Mouse (Mus musculus): Measurements from ENCODE around the gene 1700013G24Rik. TPM values are rescaled to one million over a fixed set of nuclear protein-coding genes. Genes with fewer than 3 reads are reported as not detected.

1700013G24Rik gene
- total RNA-seq, 2 experiments from 2014 or later: not detected

DNA sequence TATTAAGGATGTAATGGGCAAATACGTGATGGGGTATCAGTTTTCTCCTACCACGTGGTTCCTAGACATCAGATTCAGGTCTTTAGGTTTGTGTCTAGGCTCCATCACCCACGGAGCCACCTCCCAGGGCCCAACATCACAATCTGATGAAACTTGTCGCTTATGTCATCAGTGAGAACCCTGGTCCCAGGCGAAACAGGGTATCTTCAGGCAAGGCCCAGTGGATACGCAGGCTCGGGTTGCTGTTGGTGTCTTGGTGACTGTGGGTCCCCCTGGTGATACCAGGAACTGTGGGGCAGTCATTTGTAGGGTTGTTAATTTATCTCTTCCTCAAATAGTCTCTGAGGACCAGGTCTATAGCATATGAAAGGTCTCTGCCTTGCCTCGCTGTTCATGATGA, 20.2 kb downstream of the 1700013G24Rik start:
- intact Hi-C loops (cut with DNase I): no loop called here
- no peak for DNase-seq

DNA sequence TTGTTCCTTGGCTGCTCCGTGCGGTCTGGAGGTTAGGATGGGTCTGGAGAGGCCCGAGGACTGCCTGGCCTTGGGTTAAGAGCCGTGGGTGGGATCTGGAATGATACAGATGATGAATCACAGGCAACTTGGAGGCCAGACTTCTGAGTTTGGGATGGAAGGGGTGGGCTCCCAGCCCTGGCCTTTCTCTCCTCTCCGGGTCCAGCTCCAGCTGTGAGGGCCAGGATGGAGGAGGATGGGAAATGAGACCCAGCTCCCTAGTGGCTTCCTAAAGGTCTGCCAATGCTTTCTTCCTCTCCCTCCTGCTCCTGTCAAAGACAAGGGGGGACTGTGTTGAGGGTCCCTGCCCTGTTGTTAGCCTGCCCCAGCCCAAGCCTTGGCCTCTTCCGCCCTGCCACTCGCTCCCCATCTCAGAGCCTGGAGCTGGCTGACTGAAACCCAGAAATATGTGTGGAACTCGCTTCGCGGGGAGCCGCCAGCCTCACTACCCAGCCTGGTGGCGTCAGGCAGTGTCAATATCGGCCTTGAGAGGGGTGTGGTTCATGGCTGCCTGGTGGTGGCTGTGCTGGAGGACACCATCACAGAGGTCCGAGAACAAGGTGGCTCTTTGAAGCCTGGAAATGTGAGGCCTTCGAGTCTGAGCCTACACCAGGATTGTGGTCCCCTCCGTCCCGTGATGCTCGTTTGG, 20.8 kb downstream of the 1700013G24Rik start:
- DNase-seq: peak; percentile 73
- Histone ChIP-seq H3K27ac (peak overlapping the region; percentile 96), H3K4me3 (peak overlapping the region; percentile 90)
- intact Hi-C loops (cut with DNase I): no loop called here
- no peak for TF ChIP-seq CTCF (IDR thresholded peaks at IDR 0.05)

More for the DNA sequence above, 20.2 kb downstream of the 1700013G24Rik start:
- Histone ChIP-seq H3K4me3 (peak overlapping the region; percentile 90), H3K27ac (peak overlapping the region; percentile 96)
- no peak for TF ChIP-seq CTCF (IDR thresholded peaks at IDR 0.05)

DNA sequence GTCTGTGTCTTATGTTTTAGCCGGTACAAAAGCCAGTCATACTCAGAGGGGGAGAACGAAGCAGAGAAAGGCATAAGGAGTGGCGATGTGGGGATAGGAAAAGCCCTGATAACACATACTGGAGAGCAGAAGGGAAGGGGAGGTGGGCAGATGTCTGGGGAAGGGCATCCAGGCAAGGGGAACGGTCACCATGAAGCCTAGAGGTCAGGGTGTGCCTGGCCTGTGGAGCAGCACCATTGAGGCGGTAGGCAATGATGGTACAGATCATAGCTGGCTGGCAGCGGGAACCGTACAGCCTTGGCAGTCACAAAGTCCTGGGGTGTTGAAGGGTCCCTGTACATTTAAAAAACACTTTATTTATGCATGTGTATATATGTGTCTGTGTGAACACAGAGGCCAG, 21.6 kb downstream of the 1700013G24Rik start:
- no peak for DNase-seq
- intact Hi-C loops (cut with DNase I): no loop called here
- no peak for TF ChIP-seq CTCF (IDR thresholded peaks at IDR 0.05)
- Histone ChIP-seq H3K27ac (peak overlapping the region; percentile 96), H3K4me3 (peak overlapping the region; percentile 90)

DNA sequence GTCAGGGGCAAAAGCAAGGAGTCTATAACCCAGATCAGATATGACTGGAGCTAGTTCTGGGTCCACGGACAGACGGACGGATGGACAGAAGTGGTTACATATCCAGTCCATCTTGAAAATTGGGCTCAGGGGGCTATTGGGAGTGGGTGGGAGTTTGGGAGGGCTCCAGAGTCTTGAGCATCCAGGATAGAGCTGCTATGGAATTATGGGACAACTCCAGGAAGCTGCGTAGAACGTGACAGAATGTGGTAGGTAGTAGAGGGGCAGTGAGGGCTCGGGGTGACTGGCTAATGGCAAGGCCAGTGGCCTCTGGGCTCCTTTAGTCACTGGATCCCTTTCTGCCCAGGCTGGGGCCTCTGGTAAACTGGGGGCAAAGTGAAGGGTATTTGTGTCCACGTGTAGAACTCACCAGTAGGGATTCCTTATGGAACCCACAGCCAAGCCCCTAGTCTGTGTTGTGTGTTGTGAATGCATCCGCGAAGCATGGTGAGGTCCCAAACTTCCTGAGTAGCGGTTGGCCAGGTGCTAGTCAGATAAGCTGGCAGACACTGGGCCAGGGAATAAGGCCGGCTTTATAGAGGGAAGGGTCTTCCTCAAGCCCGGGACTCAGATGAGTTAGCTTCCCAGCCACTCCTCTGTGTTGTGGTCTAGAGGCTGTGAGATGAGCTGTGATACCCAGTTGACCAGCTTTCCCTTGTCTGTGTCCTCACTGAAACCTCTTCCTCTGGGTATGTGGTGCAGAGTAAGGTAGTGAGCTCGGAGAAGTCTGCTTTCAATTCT, 22.4 kb downstream of the 1700013G24Rik start:
- no peak for DNase-seq
- H3K4me3 ChIP-seq: peak overlapping the region; percentile 90
- H3K27ac ChIP-seq: peak overlapping the region; percentile 96

DNA sequence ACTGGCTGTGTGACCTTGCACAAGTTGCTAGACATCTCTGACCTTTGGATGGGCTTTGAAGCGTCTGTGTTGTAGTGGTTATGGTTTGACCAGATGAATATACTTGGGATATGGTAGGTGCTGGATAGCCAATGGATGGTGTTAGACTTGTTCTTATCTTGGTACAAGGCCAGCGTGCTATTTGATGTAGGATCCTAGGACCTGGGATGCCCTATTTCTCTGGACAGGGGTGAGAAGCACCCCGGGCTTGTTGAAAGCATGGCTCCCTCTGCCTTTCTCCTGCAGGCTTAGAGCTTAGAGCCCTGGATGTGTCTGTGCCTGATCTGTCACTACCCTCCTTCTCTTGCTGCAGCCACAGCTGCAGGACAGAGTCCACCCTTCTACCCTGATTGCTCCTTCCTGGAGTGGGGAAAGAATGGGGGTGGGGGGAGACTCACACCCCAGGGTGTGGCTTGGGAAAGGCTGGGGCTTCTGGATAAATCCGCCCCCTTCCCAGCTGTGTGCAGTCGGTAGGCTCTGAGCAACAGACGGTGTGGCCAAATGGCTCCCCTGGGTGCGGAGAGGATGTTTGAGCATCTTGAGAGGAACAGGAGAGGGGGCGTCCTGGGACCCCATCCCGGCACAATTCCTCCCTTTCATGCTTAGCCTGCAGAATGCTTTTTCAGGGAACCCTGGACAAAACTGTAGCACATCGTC, 23.1 kb downstream of the 1700013G24Rik start:
- no peak for TF ChIP-seq CTCF (IDR thresholded peaks at IDR 0.05)
- intact Hi-C loops (cut with DNase I): no loop called here
- DNase-seq: peak; percentile 90
- Histone ChIP-seq H3K27ac (peak overlapping the region; percentile 96), H3K4me3 (peak overlapping the region; percentile 90)

More for the DNA sequence above, 22.4 kb downstream of the 1700013G24Rik start:
- TF ChIP-seq CTCF (IDR thresholded peaks at IDR 0.05): no peak
- intact Hi-C loops (cut with DNase I): no loop called here

DNA sequence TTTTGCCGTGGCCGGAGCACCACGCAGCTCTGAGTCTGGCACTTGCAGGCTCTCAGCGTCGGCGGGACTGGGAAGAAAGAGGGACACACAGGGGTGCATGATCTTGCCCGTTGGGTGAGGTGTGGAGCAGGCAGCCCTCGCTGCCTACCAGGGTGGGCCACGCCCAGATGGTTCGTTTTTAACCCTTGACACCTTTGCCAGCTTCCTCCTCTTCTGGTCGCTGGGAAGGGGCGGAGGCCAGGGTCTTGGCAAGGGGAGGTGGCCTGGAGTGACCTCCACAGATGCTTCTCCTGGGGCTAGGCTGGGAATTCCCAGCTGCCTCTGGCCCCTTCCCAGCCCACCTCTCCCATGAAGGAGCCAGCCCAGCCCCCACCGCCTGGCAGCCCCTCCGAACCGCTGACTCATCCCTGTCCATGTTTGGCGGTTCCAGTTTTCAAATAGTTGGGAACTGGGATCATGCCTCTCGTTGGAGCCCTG, 23.7 kb downstream of the 1700013G24Rik start:
- intact Hi-C loops (cut with DNase I): no loop called here
- peak overlapping the region; percentile 90 for H3K4me3 ChIP-seq
- peak overlapping the region; percentile 96 for H3K27ac ChIP-seq
- TF ChIP-seq CTCF (IDR thresholded peaks at IDR 0.05): no peak
- peak; percentile 90 for DNase-seq

DNA sequence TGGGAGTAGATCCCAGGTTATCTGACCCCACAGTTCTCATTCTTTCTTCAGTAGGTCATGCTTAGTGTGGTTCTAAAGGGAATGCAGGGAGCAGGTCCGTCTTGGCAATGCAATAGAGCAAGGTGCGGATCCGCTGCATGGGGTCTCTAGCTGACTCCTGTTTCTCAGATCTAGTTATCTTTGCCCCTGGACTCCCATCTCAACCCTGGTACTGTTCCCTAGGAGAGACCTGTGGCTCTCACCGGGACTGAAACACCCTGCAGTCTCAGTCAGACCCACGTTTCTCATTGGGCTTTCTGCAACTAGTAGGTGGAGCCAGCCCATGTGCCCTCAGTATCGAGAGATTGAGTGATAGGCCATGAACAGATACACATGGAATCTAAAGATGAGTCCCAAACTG, 24.5 kb downstream of the 1700013G24Rik start:
- Histone ChIP-seq H3K27ac (peak overlapping the region; percentile 96), H3K4me3 (peak overlapping the region; percentile 90)
- intact Hi-C loops (cut with DNase I): no loop called here
- DNase-seq: no peak
- no peak for TF ChIP-seq CTCF (IDR thresholded peaks at IDR 0.05)

DNA sequence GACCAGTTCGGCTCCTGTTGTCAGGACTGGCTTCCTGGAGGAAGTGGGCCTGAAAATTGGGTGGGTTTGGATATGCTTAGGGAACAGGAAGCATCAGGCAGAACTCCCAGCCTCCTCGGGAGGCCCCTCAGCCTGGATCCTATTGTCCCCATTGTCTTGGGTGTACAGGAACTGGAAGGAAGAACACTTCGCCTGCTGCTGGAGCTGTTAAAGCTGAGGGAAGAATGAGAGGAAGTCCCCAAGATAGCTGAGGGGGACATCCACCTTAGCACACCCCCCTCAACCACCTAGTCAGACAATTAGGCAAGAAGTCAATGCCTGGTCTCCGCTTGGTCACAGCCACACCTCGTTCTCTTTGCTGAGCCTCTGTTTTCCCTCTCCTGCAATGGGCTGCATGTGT, 25.2 kb downstream of the 1700013G24Rik start:
- Histone ChIP-seq H3K4me3 (peak overlapping the region; percentile 54), H3K27ac (peak overlapping the region; percentile 96)
- no peak for TF ChIP-seq CTCF (IDR thresholded peaks at IDR 0.05)
- intact Hi-C loops (cut with DNase I): no loop called here
- DNase-seq: no peak

DNA sequence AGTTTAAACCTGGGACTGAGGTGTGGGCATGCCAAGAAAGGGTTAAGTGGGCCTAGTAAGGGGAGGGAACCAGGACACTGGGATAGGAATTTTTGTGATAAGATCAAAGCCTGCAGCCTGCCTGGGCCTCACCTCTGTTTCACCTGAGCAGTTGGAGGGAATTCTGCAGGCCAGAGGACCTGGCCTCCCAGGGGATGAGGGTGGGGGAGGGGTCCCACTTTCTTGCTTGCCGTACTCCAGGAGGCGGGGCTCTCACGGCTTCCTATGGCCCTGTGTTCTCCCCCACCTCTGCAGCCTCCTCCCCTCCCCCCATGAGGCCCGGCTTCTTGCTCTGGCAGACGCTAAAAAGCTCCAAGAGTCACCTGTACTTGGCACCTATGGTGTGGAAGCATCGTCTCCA, 26.7 kb downstream of the 1700013G24Rik start:
- Histone ChIP-seq H3K4me3 (peak overlapping the region; percentile 54), H3K27ac (peak overlapping the region; percentile 96)

DNA sequence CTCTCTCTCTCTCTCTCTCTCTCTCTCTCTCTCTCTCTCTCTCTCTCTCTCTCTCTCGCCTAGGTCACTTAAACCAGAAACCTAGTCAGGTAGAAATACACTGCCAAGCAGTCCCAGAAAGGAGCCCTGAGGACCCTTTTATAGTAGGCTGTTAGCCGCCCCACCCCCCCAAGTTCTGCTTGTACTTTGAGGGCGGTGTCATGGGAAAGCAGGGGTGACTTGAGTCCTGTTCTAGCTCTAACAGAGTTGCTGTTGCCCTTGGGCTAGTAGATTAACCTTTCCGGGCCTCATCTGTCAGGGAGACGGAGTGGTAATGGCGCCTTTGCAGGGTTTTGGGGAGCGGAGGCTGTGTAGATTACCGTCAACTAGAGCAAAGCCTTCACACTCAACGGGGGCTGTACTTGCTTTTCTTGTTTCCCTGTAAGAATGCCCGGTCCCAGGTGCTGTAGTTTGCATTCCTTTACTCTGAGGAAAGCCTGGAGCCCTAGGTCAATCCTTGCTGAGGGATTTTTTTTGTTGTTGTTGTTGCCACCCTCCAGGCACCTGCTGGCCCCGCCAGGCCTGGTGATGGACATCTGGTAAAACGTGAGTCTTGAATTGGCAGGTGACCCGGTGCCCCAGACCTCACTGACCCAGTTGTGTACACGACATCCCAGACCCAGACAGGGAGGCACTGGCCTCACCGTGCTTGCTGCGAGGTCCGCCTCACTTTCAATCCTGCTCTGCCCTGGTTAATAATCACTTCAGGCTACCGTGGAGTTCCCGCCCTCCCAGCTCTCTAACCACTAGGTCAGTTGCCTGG, 27.3 kb downstream of the 1700013G24Rik start:
- Histone ChIP-seq H3K4me3 (peak overlapping the region; percentile 41), H3K27ac (peak overlapping the region; percentile 96)
- TF ChIP-seq CTCF (IDR thresholded peaks at IDR 0.05): no peak
- intact Hi-C loops (cut with DNase I): no loop called here
- no peak for DNase-seq

More for the DNA sequence above, 26.7 kb downstream of the 1700013G24Rik start:
- intact Hi-C loops (cut with DNase I): no loop called here
- TF ChIP-seq CTCF (IDR thresholded peaks at IDR 0.05): no peak
- no peak for DNase-seq

DNA sequence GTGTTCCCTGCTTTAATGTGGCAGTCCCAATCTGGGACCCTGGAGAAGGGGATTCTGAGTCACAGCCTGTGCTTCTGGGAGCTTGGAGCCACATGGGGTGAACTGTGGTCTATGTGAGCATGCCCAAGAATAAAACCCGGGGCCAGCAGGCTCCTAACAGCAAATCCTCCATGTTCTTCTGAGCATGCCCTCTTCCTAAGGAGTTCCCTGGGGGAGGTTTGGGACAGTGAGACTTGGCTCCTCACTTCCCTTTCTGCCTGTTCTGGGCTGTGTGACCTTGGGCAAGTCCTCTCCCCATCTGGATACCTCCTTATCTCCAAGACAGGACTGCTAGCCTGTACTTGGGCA, 27.9 kb downstream of the 1700013G24Rik start:
- H3K27ac ChIP-seq: peak overlapping the region; percentile 96
- DNase-seq: no peak
- TF ChIP-seq CTCF (IDR thresholded peaks at IDR 0.05): no peak
- H3K4me3 ChIP-seq: peak overlapping the region; percentile 41
- intact Hi-C loops (cut with DNase I): no loop called here

All from gastrocnemius, adult 2 months (tissue).